Mouse (Mus musculus): ENCODE measurements at regions not wholly inside any gene's neighbourhood (a gene's known extent, or its start where the extent isn't known, plus 50 kb on each side); places are given as distances from the start of the nearest gene placed in this dataset.

DNA sequence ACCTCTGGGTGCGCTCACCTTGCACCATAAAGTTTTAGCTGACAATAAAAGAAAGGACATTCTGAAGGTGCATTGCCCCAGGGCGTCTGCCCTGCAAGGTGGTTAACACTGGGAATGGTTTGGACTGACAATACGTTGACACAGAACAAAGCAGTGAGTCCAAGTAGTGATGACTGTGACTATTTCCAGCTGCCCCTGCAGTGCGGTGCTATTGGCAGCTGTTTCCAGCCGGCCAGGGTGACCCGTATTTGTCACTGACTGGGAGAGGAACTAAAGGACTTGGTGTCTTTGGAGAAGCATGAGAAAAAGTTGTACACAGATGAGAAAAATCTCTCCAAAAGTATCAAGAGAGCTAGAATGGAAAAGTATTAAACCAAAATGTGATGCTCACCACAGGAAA lies 52.0 kb upstream of the Vtcn1 start:
- Histone ChIP-seq H3K27ac (no peak overlapping the region), H3K9me3 (no peaks in the 10 kb centered on the region), H3K4me1 (peaks cover 4% of the 10 kb centered on the region; the same call in 1 of the 2 replicates), H3K4me2 (no peak overlapping the region), H3K9ac (no peak overlapping the region), H3K4me3 (no peak overlapping the region), H3K27me3 (replicated peaks) (no peaks in the 10 kb centered on the region), H3K36me3 (replicated peaks) (no peaks in the 10 kb centered on the region)
- no peak for ATAC-seq (replicated peaks)
- 75% methylated on average over 6 of the region's 6 CpGs for WGBS

DNA sequence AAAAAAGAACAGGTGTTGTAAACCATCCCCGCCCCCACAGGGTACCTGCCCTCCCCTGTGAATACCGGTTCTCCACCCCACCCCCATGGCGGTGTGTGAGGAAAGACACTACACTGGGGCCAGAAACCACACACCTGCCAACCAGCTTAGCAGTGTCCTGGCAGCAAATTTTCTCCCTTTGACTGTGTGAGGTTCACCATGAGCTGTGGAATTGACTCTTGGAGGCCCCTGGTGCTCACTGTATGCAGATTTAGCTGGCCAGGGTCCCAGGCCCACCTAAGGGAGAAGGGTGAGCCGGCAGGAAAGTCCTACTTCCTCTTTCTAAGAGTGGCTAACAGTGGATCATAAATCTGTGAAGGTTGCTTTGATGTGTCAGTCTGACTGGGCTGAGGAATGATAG lies 53.9 kb upstream of the Vtcn1 start:
- Histone ChIP-seq H3K27ac (no peak overlapping the region), H3K4me2 (no peak overlapping the region), H3K9me3 (no peaks in the 10 kb centered on the region), H3K4me1 (peaks cover 5% of the 10 kb centered on the region; the same call in 1 of the 2 replicates), H3K9ac (no peak overlapping the region), H3K4me3 (no peak overlapping the region), H3K36me3 (replicated peaks) (no peaks in the 10 kb centered on the region), H3K27me3 (replicated peaks) (no peaks in the 10 kb centered on the region)
- no peak for ATAC-seq (replicated peaks)
- WGBS = 83% methylated on average over 4 of the region's 4 CpGs

DNA sequence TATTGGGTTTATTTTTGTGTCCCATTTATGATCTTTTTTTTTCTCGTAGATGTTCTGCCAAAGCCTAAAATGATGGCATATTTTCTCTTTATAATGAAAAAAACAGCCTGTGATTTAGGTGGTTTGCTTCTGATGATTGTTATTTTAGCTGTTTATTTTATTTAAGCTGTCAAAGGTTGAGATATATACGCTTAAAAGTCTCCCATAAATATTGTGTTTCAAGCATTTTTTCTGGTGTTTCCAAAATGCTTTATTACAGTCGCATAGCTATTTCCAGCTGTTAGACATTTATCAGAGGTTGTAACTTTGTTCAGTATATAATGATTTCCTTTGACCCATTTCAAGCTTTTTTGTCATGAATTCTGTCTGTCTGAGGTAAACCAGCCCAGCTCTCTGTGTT lies 54.4 kb upstream of the Vtcn1 start:
- H3K4me1 ChIP-seq = peaks cover 5% of the 10 kb centered on the region; the same call in 1 of the 2 replicates
- WGBS = 92% methylated on average over 3 of the region's 3 CpGs
- no peak for ATAC-seq (replicated peaks)

DNA sequence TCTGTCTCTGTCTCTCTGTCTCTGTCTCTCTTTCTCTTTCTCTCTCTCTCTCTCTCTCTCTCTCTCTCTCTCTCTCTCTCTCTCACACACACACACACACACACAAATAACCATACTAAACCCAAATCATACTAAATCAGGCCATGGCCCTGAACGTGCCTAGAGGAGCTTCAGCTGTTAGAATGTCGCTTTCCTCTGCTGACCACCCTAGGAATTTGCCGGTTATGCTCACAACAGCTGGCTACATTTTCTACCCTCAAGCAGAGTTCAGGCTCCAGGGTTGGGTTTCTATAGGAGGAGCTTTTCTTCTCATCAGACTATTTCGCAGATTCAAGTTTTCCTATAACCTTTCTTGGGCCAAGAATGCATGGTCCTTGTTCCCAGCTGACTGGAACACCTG lies 56.1 kb upstream of the Vtcn1 start:
- WGBS = 88% methylated on average over 4 of the region's 4 CpGs

More for the DNA sequence above, 54.4 kb upstream of the Vtcn1 start:
- no peaks in the 10 kb centered on the region for H3K9me3 ChIP-seq
- H3K4me3 ChIP-seq = no peak overlapping the region
- H3K4me2 ChIP-seq = no peak overlapping the region
- no peaks in the 10 kb centered on the region for H3K27me3 ChIP-seq (replicated peaks)
- no peak overlapping the region for H3K27ac ChIP-seq
- no peaks in the 10 kb centered on the region for H3K36me3 ChIP-seq (replicated peaks)
- no peak overlapping the region for H3K9ac ChIP-seq

GRCm38 (mm10) chr3:100768170-100768624 lies 57.1 kb upstream of the Vtcn1 start:
- WGBS = 29% methylated on average over 15 of the region's 15 CpGs

More for the DNA sequence above, 56.1 kb upstream of the Vtcn1 start:
- Histone ChIP-seq H3K4me2 (no peak overlapping the region), H3K36me3 (replicated peaks) (no peaks in the 10 kb centered on the region), H3K27me3 (replicated peaks) (no peaks in the 10 kb centered on the region), H3K27ac (no peak overlapping the region), H3K9ac (no peak overlapping the region), H3K4me3 (no peak overlapping the region), H3K4me1 (peaks cover 5% of the 10 kb centered on the region; the same call in 1 of the 2 replicates), H3K9me3 (no peaks in the 10 kb centered on the region)
- no peak for ATAC-seq (replicated peaks)

DNA sequence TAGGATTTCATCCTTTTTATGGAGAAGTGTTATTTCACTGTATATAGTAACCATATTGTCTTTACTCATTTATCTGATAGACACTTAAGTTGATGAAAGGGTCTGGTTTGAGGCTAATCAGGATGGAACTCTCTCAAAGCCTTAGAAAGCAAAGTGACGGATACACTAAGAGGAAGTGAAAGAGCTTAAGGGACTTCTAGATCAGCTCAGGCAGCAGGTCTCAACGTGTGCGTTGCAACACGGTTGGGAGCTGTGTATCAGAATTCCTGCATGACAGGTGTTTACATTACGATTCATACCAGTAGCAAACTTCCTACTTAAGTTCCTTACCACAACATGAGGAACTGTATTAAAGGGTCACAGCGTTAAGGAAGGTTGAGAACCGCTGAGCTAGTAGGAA lies 59.9 kb upstream of the Vtcn1 start:
- H3K27ac ChIP-seq = no peak overlapping the region
- H3K36me3 ChIP-seq (replicated peaks) = no peaks in the 10 kb centered on the region
- WGBS = 87% methylated on average over 7 of the region's 7 CpGs
- no peaks in the 10 kb centered on the region for H3K27me3 ChIP-seq (replicated peaks)
- no peak for ATAC-seq (replicated peaks)
- no peak overlapping the region for H3K4me3 ChIP-seq
- H3K9ac ChIP-seq = no peak overlapping the region
- peaks cover 5% of the 10 kb centered on the region; the same call in 1 of the 2 replicates for H3K4me1 ChIP-seq
- H3K9me3 ChIP-seq = no peaks in the 10 kb centered on the region
- no peak overlapping the region for H3K4me2 ChIP-seq

More at GRCm38 (mm10) chr3:100768170-100768624, 57.1 kb upstream of the Vtcn1 start:
- Histone ChIP-seq H3K9me3 (no peaks in the 10 kb centered on the region), H3K36me3 (replicated peaks) (no peaks in the 10 kb centered on the region), H3K4me1 (peaks cover 5% of the 10 kb centered on the region; the same call in 1 of the 2 replicates), H3K27me3 (replicated peaks) (no peaks in the 10 kb centered on the region), H3K4me3 (no peak overlapping the region), H3K27ac (peak overlapping the region; percentile 47), H3K9ac (no peak overlapping the region), H3K4me2 (peak overlapping the region; percentile 40)
- peak; percentile 80 for ATAC-seq (replicated peaks)

- no peak overlapping the region for H3K9ac ChIP-seq
- no peak overlapping the region for H3K4me2 ChIP-seq
- no peaks in the 10 kb centered on the region for H3K9me3 ChIP-seq
- H3K4me1 ChIP-seq = no peaks in the 10 kb centered on the region
- no peaks in the 10 kb centered on the region for H3K27me3 ChIP-seq (replicated peaks)
- no peak for ATAC-seq (replicated peaks)
- H3K27ac ChIP-seq = no peak overlapping the region
- no peaks in the 10 kb centered on the region for H3K36me3 ChIP-seq (replicated peaks)
- no peak overlapping the region for H3K4me3 ChIP-seq
Observed at GRCm38 (mm10) chr3:100762895-100763294, 62.4 kb upstream of the Vtcn1 start.

GRCm38 (mm10) chr3:100759091-100759941 lies 65.9 kb upstream of the Vtcn1 start:
- Histone ChIP-seq H3K9ac (no peak overlapping the region), H3K9me3 (no peaks in the 10 kb centered on the region), H3K4me2 (no peak overlapping the region), H3K36me3 (replicated peaks) (no peaks in the 10 kb centered on the region), H3K27me3 (replicated peaks) (no peaks in the 10 kb centered on the region), H3K4me1 (no peaks in the 10 kb centered on the region), H3K27ac (no peak overlapping the region), H3K4me3 (no peak overlapping the region)
- 64% methylated on average over 3 of the region's 3 CpGs for WGBS
- ATAC-seq (replicated peaks) = no peak

GRCm38 (mm10) chr3:100754677-100755076 lies 69.4 kb upstream of the Man1a2 start:
- no peaks in the 10 kb centered on the region for H3K9me3 ChIP-seq
- H3K27me3 ChIP-seq (replicated peaks) = no peaks in the 10 kb centered on the region
- no peak overlapping the region for H3K4me2 ChIP-seq
- WGBS = 75% methylated on average over 1 of the region's 1 CpGs
- H3K27ac ChIP-seq = no peak overlapping the region
- no peak overlapping the region for H3K4me3 ChIP-seq
- no peaks in the 10 kb centered on the region for H3K4me1 ChIP-seq
- no peak for ATAC-seq (replicated peaks)
- no peak overlapping the region for H3K9ac ChIP-seq
- no peaks in the 10 kb centered on the region for H3K36me3 ChIP-seq (replicated peaks)

DNA sequence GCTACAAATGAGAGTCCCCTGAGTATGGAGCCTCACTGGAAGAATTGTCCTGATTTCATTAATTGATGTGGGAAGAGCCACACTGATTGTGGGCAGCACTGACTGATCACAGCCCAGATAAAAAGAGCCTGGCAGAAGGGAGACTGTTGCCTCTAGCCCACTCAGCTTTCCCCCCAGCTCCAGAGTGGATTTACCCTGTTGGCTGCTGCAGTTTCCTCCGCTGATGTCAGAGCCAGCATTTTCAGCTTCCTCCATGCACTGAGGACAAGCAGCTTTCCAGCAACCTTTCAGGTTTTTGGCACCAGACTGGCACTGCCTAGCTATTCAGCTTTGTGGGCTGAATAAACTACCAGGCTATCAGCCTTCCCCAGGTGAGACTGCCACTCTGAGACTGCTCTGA lies 65.9 kb upstream of the Man1a2 start:
- Histone ChIP-seq H3K36me3 (replicated peaks) (no peaks in the 10 kb centered on the region), H3K27me3 (replicated peaks) (no peaks in the 10 kb centered on the region), H3K4me3 (no peak overlapping the region), H3K9me3 (no peaks in the 10 kb centered on the region), H3K4me2 (no peak overlapping the region), H3K4me1 (no peaks in the 10 kb centered on the region), H3K9ac (no peak overlapping the region), H3K27ac (no peak overlapping the region)
- WGBS = 70% methylated on average over 1 of the region's 1 CpGs
- ATAC-seq (replicated peaks) = no peak

DNA sequence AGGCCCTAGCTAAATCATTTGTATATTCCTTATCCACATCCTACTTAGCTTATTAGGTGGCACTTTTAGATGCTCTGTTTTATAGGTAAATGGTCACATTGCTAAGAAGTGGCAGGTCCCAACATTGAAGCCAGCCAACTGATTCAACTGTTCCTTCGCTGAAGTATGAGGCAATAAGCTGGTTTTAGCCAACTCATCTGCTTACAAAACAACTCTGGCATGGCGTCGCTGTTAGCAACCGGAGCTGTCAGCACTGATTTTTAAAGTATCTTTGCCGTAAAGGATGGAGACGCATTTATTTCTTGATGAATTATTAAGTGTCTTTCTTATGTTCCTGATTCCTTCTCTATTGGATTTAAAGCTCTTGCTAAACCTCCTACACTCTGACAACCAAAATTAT lies 63.4 kb upstream of the Man1a2 start:
- Histone ChIP-seq H3K27me3 (replicated peaks) (no peaks in the 10 kb centered on the region), H3K9me3 (no peaks in the 10 kb centered on the region), H3K27ac (no peak overlapping the region), H3K4me1 (no peaks in the 10 kb centered on the region), H3K36me3 (replicated peaks) (no peaks in the 10 kb centered on the region), H3K9ac (no peak overlapping the region), H3K4me2 (no peak overlapping the region), H3K4me3 (no peak overlapping the region)
- WGBS = 77% methylated on average over 6 of the region's 6 CpGs
- no peak for ATAC-seq (replicated peaks)

DNA sequence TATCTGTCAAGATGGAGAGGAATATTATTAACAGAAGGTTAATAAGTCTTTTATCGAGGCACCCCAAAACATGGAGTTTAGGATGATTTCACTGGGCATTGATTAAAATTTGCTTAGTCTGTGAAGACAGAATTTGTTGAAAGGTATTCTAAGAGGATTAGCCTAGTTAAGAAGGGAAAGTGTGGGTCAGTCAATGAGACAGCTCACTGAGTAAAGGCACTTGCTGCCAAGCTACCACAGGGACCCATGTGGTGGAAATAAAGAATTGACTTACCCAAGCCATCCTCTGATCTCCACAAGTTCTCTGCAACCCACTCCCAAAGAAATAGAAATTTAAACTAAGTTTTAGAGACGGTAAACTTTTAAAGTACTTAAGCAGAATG lies 63.0 kb upstream of the Man1a2 start:
- Histone ChIP-seq H3K36me3 (replicated peaks) (no peaks in the 10 kb centered on the region), H3K27ac (no peak overlapping the region), H3K9me3 (no peaks in the 10 kb centered on the region), H3K4me3 (no peak overlapping the region), H3K4me2 (no peak overlapping the region), H3K27me3 (replicated peaks) (no peaks in the 10 kb centered on the region), H3K9ac (no peak overlapping the region), H3K4me1 (no peaks in the 10 kb centered on the region)
- WGBS = 68% methylated on average over 2 of the region's 2 CpGs
- ATAC-seq (replicated peaks) = no peak

Data from midbrain, embryonic 15.5 days (tissue).